In genomic region chr15:102230408-102231321, GRCm38 (mm10) we compare ENCODE assay signal across 1 mouse cellular context.
A peak's percentile ranks its signal among the peaks of the same experiment; 100 is the strongest.
TF ChIP-seq lines count a peak whose summit lies in the region.

No protein-coding gene starts in this region.

TF ChIP-seq in CH12.LX, 34 proteins besides CTCF, POLR2A, EP300 and RAD21 (continued from another document):
- TF ChIP-seq ZNF384 (IDR thresholded peaks at IDR 0.05; ENCODE audit: low read depth, low read length), result no peak
- peak; percentile 53; the same call in 1 of the 2 replicates for TF ChIP-seq MYC (IDR thresholded peaks at IDR 0.05; ENCODE audit: low read depth, low read length)
- no peak for TF ChIP-seq PAX5 (IDR thresholded peaks at IDR 0.05; ENCODE audit: low read length)
- TF ChIP-seq ZKSCAN1 (IDR thresholded peaks at IDR 0.05; ENCODE audit: borderline replicate concordance, low read depth, low read length), result no peak
- TF ChIP-seq IRF4 (IDR thresholded peaks at IDR 0.05; ENCODE audit: low read depth, low read length), result peak; percentile 84
- peak; percentile 42 for TF ChIP-seq ETS1 (conservative IDR thresholded peaks at IDR 0.05; ENCODE audit: low read depth, low read length)
- TF ChIP-seq MEF2A (IDR thresholded peaks at IDR 0.05; ENCODE audit: borderline replicate concordance, low read depth, low read length), result peak; percentile 32; the same call in 1 of the 2 replicates
- peak; percentile 42; the same call in 1 of the 2 replicates for TF ChIP-seq MXI1 (IDR thresholded peaks at IDR 0.05; ENCODE audit: low read depth, low read length)
- peak; percentile 77 for TF ChIP-seq BHLHE40 (IDR thresholded peaks at IDR 0.05; ENCODE audit: low read depth, low read length)
- no peak for TF ChIP-seq HCFC1 (IDR thresholded peaks at IDR 0.05; ENCODE audit: low read depth, low read length)
- TF ChIP-seq MAZ (IDR thresholded peaks at IDR 0.05; ENCODE audit: low read depth, low read length), result 0 out of 2 replicates have a peak, but pooled peaks have one; percentile 69
- no peak for TF ChIP-seq RCOR1 (conservative IDR thresholded peaks at IDR 0.05; ENCODE audit: low read depth, low read length)
- TF ChIP-seq USF1 (IDR thresholded peaks at IDR 0.05; ENCODE audit: low read depth, low read length), result 0 out of 2 replicates have a peak, but pooled peaks have one; percentile 23
- no peak for TF ChIP-seq NELFE (IDR thresholded peaks at IDR 0.05; ENCODE audit: low read depth, low read length)
- peak; percentile 54; the same call in 1 of the 2 replicates for TF ChIP-seq TCF12 (IDR thresholded peaks at IDR 0.05; ENCODE audit: low read depth, low read length)
- peak; percentile 33; the same call in 1 of the 2 replicates for TF ChIP-seq JUND (conservative IDR thresholded peaks at IDR 0.05; ENCODE audit: low read depth, low read length)
- TF ChIP-seq MAFK (IDR thresholded peaks at IDR 0.05; ENCODE audit: insufficient replicate concordance, low read length), result no peak
- TF ChIP-seq E2F4 (IDR thresholded peaks at IDR 0.05; ENCODE audit: insufficient replicate concordance, low read depth, low read length), result no peak
